ENCODE assay signal across 8 mouse cellular contexts in the genomic region with DNA sequence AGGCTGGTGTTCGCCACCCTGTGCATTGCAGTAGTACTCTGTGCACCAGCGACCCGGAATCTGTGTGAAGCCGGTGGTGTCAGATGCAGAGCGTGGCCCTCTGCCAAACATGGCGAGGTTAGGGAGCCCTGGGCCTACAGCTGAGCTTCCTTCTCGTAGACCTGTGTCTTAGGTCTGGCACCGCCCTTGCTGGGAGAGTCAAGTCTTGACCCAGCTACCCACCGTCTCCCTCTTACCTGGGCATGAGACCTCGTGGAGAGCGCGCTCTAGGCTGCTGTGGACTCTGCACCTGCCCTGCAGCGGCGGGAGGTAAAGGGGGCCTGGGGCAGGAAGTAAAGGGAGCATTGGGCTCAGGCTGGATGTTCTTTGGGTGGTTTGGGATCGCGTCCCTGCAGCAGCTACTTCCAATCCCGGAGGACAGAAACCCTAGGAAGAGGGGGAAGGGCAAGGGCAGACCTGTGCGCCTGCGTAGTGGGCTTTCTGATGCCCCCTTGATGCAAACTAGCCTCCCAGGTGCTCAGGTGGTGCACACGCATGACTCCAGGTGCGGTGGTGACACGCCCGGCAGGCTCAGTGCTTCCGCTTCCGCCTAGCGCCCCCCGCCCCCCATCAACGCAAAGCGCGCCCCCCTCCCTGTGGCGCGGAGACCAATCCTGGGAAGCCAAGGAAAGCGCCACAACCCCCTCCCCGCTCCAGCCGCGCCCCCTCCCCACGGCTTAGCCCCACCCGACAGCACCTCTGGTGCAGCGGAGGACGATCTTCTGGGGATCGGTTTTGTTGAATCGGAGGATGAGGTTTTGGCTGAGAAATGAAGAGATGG. TPM values are rescaled to one million over a fixed set of nuclear protein-coding genes. Genes with fewer than 3 reads are reported as not detected.
DNase-seq lines count a peak whose midpoint lies in the region.

No protein-coding gene starts in this region.

- peaks cover 32% of the 10 kb centered on the region for H3K4me1 ChIP-seq in limb, embryonic 10.5 days

- peaks cover 11% of the 10 kb centered on the region; the same call in 1 of the 2 replicates for H3K27me3 ChIP-seq in limb, embryonic 10.5 days (ENCODE audit: low read depth, poor library complexity, severe bottlenecking)

- H3K36me3 ChIP-seq in limb, embryonic 10.5 days, result peaks cover 9% of the 10 kb centered on the region; the same call in 1 of the 2 replicates

- H3K9me3 ChIP-seq in limb, embryonic 10.5 days (replicated peaks), result no peaks in the 10 kb centered on the region

- peak overlapping the region; percentile 68 for H3K4me3 ChIP-seq in limb, embryonic 10.5 days

- WGBS in limb, embryonic 10.5 days, result 17% methylated on average over 42 of the region's 42 CpGs

- DNase-seq in layer of hippocampus, adult 11-12 months (ENCODE audit: low spot score), result peak; percentile 35
- no peak for DNase-seq in layer of hippocampus, adult 9-10 months (ENCODE audit: low spot score)
- DNase-seq in cerebellum, adult 9-11 months, result peak; percentile 83
- DNase-seq in frontal cortex, postnatal 14 days (ENCODE audit: low spot score in 2 of 2), result peak; percentile 60 to 64
- peak; percentile 79 for DNase-seq in limb, embryonic 10.5 days (ENCODE audit: low spot score)
- peak; percentile 63 for DNase-seq in retina, embryonic 14.5 days (ENCODE audit: low spot score)
- no peak for DNase-seq in Muller cell, postnatal 12 days (ENCODE audit: inconsistent ontology term)
- no peak for DNase-seq in thymus, adult 18-20 months

- H3K27ac ChIP-seq in limb, embryonic 10.5 days, result peak overlapping the region; percentile 81

RNA-seq across cellular contexts. Expression of gene Mcf2l, which starts 41.8 kb away (rescaled TPM):
- polyA plus RNA-seq in limb, embryonic 10.5 days (2016; fragmentation: Nextera tagmentation; extraction: Ambion mirVana), result 5.7 and 10.3 TPM in 2 replicates

Comparison
In these comparisons a context has a peak if more than half of its experiments do, and no peak if none do; other contexts are left out.
1. DNase-seq: peak in layer of hippocampus, adult 11-12 months (single experiment), cerebellum, adult 9-11 months (single experiment), frontal cortex, postnatal 14 days (2 of 2), limb, embryonic 10.5 days (single experiment) and retina, embryonic 14.5 days (single experiment); none in layer of hippocampus, adult 9-10 months (single experiment), Muller cell, postnatal 12 days (single experiment) and thymus, adult 18-20 months (0 of 2).